Mouse (Mus musculus): ENCODE results near the gene Chrna4. TPM values are rescaled to one million over a fixed set of nuclear protein-coding genes. Genes with fewer than 3 reads are reported as not detected.

The Chrna4 gene
- 50.8 and 52.6 TPM in 2 replicates for polyA plus RNA-seq (2014; fragmentation: Nextera tagmentation; extraction: Ambion mirVana)

DNA sequence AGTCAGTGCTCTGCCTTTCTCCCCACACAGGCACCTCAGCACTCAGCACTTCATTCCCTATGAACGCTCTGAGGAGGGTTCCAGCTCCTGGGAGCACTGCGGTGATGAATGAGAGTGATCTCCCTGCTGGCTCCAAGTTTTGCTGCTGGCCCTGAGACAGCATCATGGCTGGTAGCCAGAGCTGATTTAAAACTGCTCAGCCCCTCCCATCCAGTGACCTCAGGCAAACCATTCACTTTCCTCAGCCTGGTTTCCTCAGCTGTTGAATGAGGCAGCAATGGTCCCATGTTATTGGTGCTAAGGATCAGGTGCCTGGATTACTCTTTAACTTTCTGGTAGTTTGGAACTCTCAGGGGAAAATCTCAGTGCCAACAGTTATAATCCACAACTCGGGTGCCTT lies at the start of gene Chrna4:
Gene Chrna4, minus strand, starts transcription at position 110 of the 400 bp plus-strand sequence.
- Histone ChIP-seq H3K27ac (replicated peaks; ENCODE audit: low read depth, low read length) (peak within 1 kb of the TSS; percentile 70), H3K36me3 (ENCODE audit: control insufficient read depth, insufficient read depth, low read length) (no peaks in the 10 kb centered on the region), H3K27me3 (ENCODE audit: control insufficient read depth, insufficient read depth, low read length) (no peaks in the 10 kb centered on the region), H3K9ac (replicated peaks; ENCODE audit: low read length) (peak within 1 kb of the TSS; percentile 26; the same call in 1 of the 2 replicates), H3K4me1 (ENCODE audit: control insufficient read depth, insufficient read depth, low read length) (peaks cover 39% of the 10 kb centered on the region), H3K4me2 (ENCODE audit: low read length) (no peak within 1 kb of the TSS; the same call in 1 of the 2 replicates), H3K9me3 (ENCODE audit: control insufficient read depth, low read length) (no peaks in the 10 kb centered on the region), H3K4me3 (replicated peaks; ENCODE audit: low read depth, low read length) (no peak within 1 kb of the TSS)
- peak; percentile 62 for DNase-seq
- no peak for ATAC-seq (ENCODE audit: low FRiP score, low TSS enrichment)
- 38% methylated on average over 3 of the region's 3 CpGs for WGBS

DNA sequence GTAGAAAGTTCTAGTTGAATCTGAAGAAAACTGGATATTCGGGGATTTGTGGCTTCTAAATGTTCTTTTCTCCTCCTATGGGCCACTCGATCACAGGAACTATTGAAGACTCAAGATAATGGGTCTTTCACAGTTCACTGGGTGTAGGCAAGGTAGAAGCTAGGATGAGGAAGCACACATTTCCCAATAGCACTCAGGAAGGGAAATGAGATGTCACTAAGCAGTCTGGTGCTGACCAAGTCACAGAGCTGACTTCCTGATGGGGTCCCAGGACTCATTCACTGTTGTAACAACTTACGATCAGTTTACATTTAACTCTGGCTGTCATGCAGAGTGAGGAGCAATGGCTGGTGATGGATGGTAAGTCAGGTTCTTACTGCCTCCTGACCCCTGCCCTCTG lies 46.8 kb upstream of the Chrna4 start:
- ATAC-seq (ENCODE audit: low FRiP score, low TSS enrichment): no peak
- no peak overlapping the region for H3K4me2 ChIP-seq (ENCODE audit: low read length)
- H3K9me3 ChIP-seq (ENCODE audit: control insufficient read depth, low read length): no peaks in the 10 kb centered on the region
- H3K36me3 ChIP-seq (ENCODE audit: control insufficient read depth, insufficient read depth, low read length): peaks cover 38% of the 10 kb centered on the region
- H3K27me3 ChIP-seq (ENCODE audit: control insufficient read depth, insufficient read depth, low read length): no peaks in the 10 kb centered on the region
- H3K9ac ChIP-seq (replicated peaks; ENCODE audit: low read length): no peak overlapping the region
- DNase-seq: no peak
- 86% methylated on average over 3 of the region's 3 CpGs for WGBS
- no peak overlapping the region for H3K27ac ChIP-seq (replicated peaks; ENCODE audit: low read depth, low read length)
- no peaks in the 10 kb centered on the region for H3K4me1 ChIP-seq (ENCODE audit: control insufficient read depth, insufficient read depth, low read length)
- H3K4me3 ChIP-seq (replicated peaks; ENCODE audit: low read depth, low read length): no peak overlapping the region

- Histone ChIP-seq H3K4me1 (ENCODE audit: control insufficient read depth, insufficient read depth, low read length) (no peaks in the 10 kb centered on the region), H3K27me3 (ENCODE audit: control insufficient read depth, insufficient read depth, low read length) (no peaks in the 10 kb centered on the region), H3K9ac (replicated peaks; ENCODE audit: low read length) (no peak overlapping the region), H3K4me3 (replicated peaks; ENCODE audit: low read depth, low read length) (no peak overlapping the region), H3K4me2 (ENCODE audit: low read length) (no peak overlapping the region), H3K9me3 (ENCODE audit: control insufficient read depth, low read length) (no peaks in the 10 kb centered on the region), H3K36me3 (ENCODE audit: control insufficient read depth, insufficient read depth, low read length) (peaks cover 66% of the 10 kb centered on the region), H3K27ac (replicated peaks; ENCODE audit: low read depth, low read length) (no peak overlapping the region)
- ATAC-seq (ENCODE audit: low FRiP score, low TSS enrichment) (no peak), DNase-seq (no peak)
- 61% methylated on average over 8 of the region's 8 CpGs for WGBS
These were observed 41.7 kb upstream of the Chrna4 start for GRCm38 (mm10) chr2:181084997-181085396.

- H3K4me1 ChIP-seq (ENCODE audit: control insufficient read depth, insufficient read depth, low read length): no peaks in the 10 kb centered on the region
- no peak overlapping the region for H3K4me3 ChIP-seq (replicated peaks; ENCODE audit: low read depth, low read length)
- no peak overlapping the region for H3K9ac ChIP-seq (replicated peaks; ENCODE audit: low read length)
- H3K4me2 ChIP-seq (ENCODE audit: low read length): no peak overlapping the region
- H3K36me3 ChIP-seq (ENCODE audit: control insufficient read depth, insufficient read depth, low read length): peaks cover 69% of the 10 kb centered on the region
- no peak for DNase-seq
- no peak for ATAC-seq (ENCODE audit: low FRiP score, low TSS enrichment)
- no peaks in the 10 kb centered on the region for H3K9me3 ChIP-seq (ENCODE audit: control insufficient read depth, low read length)
- H3K27ac ChIP-seq (replicated peaks; ENCODE audit: low read depth, low read length): no peak overlapping the region
- H3K27me3 ChIP-seq (ENCODE audit: control insufficient read depth, insufficient read depth, low read length): no peaks in the 10 kb centered on the region
- 53% methylated on average over 4 of the region's 4 CpGs for WGBS
These were observed 40.6 kb upstream of the Chrna4 start for GRCm38 (mm10) chr2:181083945-181084344.

- Histone ChIP-seq H3K4me3 (replicated peaks; ENCODE audit: low read depth, low read length) (no peak overlapping the region), H3K4me2 (ENCODE audit: low read length) (no peak overlapping the region), H3K9ac (replicated peaks; ENCODE audit: low read length) (no peak overlapping the region; the same call in 1 of the 2 replicates), H3K36me3 (ENCODE audit: control insufficient read depth, insufficient read depth, low read length) (peaks cover 41% of the 10 kb centered on the region), H3K27me3 (ENCODE audit: control insufficient read depth, insufficient read depth, low read length) (no peaks in the 10 kb centered on the region), H3K4me1 (ENCODE audit: control insufficient read depth, insufficient read depth, low read length) (no peaks in the 10 kb centered on the region), H3K27ac (replicated peaks; ENCODE audit: low read depth, low read length) (no peak overlapping the region), H3K9me3 (ENCODE audit: control insufficient read depth, low read length) (no peaks in the 10 kb centered on the region)
- ATAC-seq (ENCODE audit: low FRiP score, low TSS enrichment) (no peak), DNase-seq (no peak)
- WGBS: 70% methylated on average over 5 of the region's 5 CpGs
These were observed 37.5 kb upstream of the Chrna4 start for GRCm38 (mm10) chr2:181080886-181081285.

DNA sequence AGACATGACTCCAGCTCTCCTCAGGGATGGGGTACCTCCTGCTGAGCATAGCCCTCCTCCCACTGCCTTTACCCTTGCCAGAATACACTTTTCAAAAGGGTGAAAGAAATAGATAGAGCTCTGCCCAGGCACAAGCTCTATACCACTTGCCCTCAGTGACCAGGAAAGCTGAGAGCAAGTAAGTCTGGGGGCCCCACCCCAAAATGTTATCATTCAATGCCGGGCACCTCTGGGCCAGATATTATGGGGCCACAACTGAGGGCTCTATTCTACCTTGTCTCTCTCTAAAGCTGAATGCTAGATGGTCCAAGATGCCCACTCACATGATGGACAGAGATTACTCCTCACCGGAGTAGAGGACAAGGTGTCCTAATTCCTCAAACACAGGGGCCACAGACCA lies 36.2 kb upstream of the Chrna4 start:
- Histone ChIP-seq H3K4me1 (ENCODE audit: control insufficient read depth, insufficient read depth, low read length) (no peaks in the 10 kb centered on the region), H3K27ac (replicated peaks; ENCODE audit: low read depth, low read length) (no peak overlapping the region), H3K4me2 (ENCODE audit: low read length) (no peak overlapping the region), H3K9ac (replicated peaks; ENCODE audit: low read length) (no peak overlapping the region), H3K4me3 (replicated peaks; ENCODE audit: low read depth, low read length) (no peak overlapping the region), H3K27me3 (ENCODE audit: control insufficient read depth, insufficient read depth, low read length) (no peaks in the 10 kb centered on the region), H3K36me3 (ENCODE audit: control insufficient read depth, insufficient read depth, low read length) (peaks cover 33% of the 10 kb centered on the region), H3K9me3 (ENCODE audit: control insufficient read depth, low read length) (no peaks in the 10 kb centered on the region)
- ATAC-seq (ENCODE audit: low FRiP score, low TSS enrichment) (no peak), DNase-seq (no peak)
- WGBS: 96% methylated on average over 2 of the region's 2 CpGs

DNA sequence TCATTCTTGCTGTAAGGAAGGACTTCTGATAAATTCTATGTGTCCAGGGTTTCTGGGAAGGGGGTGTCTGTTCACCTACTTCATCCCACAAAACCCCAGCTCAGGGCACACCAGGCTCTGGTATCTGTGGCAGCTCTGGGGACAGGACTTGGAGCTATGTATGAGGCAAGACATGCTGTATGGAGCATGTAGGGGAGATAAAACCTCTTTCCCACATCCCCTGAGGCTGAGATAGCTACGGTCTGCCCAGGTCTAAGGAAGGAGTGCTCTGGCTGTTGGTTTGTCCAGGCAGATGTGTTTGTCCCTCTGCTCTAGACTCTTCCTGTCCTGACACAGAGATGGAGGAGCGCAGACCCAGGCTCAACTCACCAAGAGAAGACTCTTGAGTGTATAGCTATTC lies 35.6 kb upstream of the Chrna4 start:
- no peaks in the 10 kb centered on the region for H3K27me3 ChIP-seq (ENCODE audit: control insufficient read depth, insufficient read depth, low read length)
- H3K4me1 ChIP-seq (ENCODE audit: control insufficient read depth, insufficient read depth, low read length): no peaks in the 10 kb centered on the region
- H3K9me3 ChIP-seq (ENCODE audit: control insufficient read depth, low read length): no peaks in the 10 kb centered on the region
- no peak overlapping the region for H3K4me2 ChIP-seq (ENCODE audit: low read length)
- H3K27ac ChIP-seq (replicated peaks; ENCODE audit: low read depth, low read length): no peak overlapping the region
- ATAC-seq (ENCODE audit: low FRiP score, low TSS enrichment) (no peak), DNase-seq (no peak)
- no peak overlapping the region for H3K9ac ChIP-seq (replicated peaks; ENCODE audit: low read length)
- H3K4me3 ChIP-seq (replicated peaks; ENCODE audit: low read depth, low read length): no peak overlapping the region
- H3K36me3 ChIP-seq (ENCODE audit: control insufficient read depth, insufficient read depth, low read length): peaks cover 33% of the 10 kb centered on the region
- WGBS: 88% methylated on average over 2 of the region's 2 CpGs

- ATAC-seq (ENCODE audit: low FRiP score, low TSS enrichment): no peak
- H3K4me3 ChIP-seq (replicated peaks; ENCODE audit: low read depth, low read length): no peak overlapping the region
- H3K27me3 ChIP-seq (ENCODE audit: control insufficient read depth, insufficient read depth, low read length): no peaks in the 10 kb centered on the region
- H3K4me2 ChIP-seq (ENCODE audit: low read length): no peak overlapping the region
- no peaks in the 10 kb centered on the region for H3K4me1 ChIP-seq (ENCODE audit: control insufficient read depth, insufficient read depth, low read length)
- H3K9me3 ChIP-seq (ENCODE audit: control insufficient read depth, low read length): no peaks in the 10 kb centered on the region
- no peak overlapping the region for H3K27ac ChIP-seq (replicated peaks; ENCODE audit: low read depth, low read length)
- DNase-seq: no peak
- WGBS: 86% methylated on average over 12 of the region's 12 CpGs
- H3K9ac ChIP-seq (replicated peaks; ENCODE audit: low read length): no peak overlapping the region
- peaks cover 9% of the 10 kb centered on the region; the same call in 1 of the 2 replicates for H3K36me3 ChIP-seq (ENCODE audit: control insufficient read depth, insufficient read depth, low read length)
These were observed 32.2 kb upstream of the Chrna4 start for GRCm38 (mm10) chr2:181075501-181075900.

- Histone ChIP-seq H3K27me3 (ENCODE audit: control insufficient read depth, insufficient read depth, low read length) (no peaks in the 10 kb centered on the region), H3K9me3 (ENCODE audit: control insufficient read depth, low read length) (no peaks in the 10 kb centered on the region), H3K4me3 (replicated peaks; ENCODE audit: low read depth, low read length) (no peak overlapping the region), H3K36me3 (ENCODE audit: control insufficient read depth, insufficient read depth, low read length) (no peaks in the 10 kb centered on the region), H3K27ac (replicated peaks; ENCODE audit: low read depth, low read length) (no peak overlapping the region), H3K4me1 (ENCODE audit: control insufficient read depth, insufficient read depth, low read length) (no peaks in the 10 kb centered on the region), H3K4me2 (ENCODE audit: low read length) (no peak overlapping the region), H3K9ac (replicated peaks; ENCODE audit: low read length) (no peak overlapping the region)
- DNase-seq: no peak
- 0% methylated on average over 1 of the region's 1 CpGs for WGBS
- peak; percentile 29; the same call in 1 of the 2 replicates for ATAC-seq (ENCODE audit: low FRiP score, low TSS enrichment)
These were observed 29.0 kb upstream of the Chrna4 start for GRCm38 (mm10) chr2:181072403-181072714.
